Mouse (Mus musculus): ENCODE measurements around the gene Col2a1.

- TF ChIP-seq POLR2A (IDR thresholded peaks at IDR 0.05; ENCODE audit: borderline replicate concordance, extremely low read depth, insufficient read depth, insufficient read length, poor library complexity, severe bottlenecking): no peak
- no peak for TF ChIP-seq CTCF (IDR thresholded peaks at IDR 0.05; ENCODE audit: borderline replicate concordance, extremely low read depth, insufficient read depth, insufficient read length)
Observed at GRCm38 (mm10) chr15:97981560-97981959, 22.9 kb downstream of the Col2a1 start.
